Mouse (Mus musculus): Measurements from ENCODE around the gene H2afx.
"Not testable (repeated sequence)": the region's sequence is repeated elsewhere in the genome, so short reads cannot be mapped to it uniquely, and the experiment has no call there.

Gene H2afx

GRCm38 (mm10) chr9:44342605-44343004, 8.1 kb downstream of the H2afx start:
- no peak for DNase-seq

GRCm38 (mm10) chr9:44343290-44343689, 8.8 kb downstream of the H2afx start:
- DNase-seq = no peak

GRCm38 (mm10) chr9:44343781-44344421, 9.4 kb downstream of the H2afx start, which contains the start of gene Hmbs:
TSS of gene Hmbs (minus strand) at chr9:44344228.
- peak; percentile 91 for DNase-seq

GRCm38 (mm10) chr9:44345570-44346433, 11.3 kb downstream of the H2afx start:
- DNase-seq = no peak

DNA sequence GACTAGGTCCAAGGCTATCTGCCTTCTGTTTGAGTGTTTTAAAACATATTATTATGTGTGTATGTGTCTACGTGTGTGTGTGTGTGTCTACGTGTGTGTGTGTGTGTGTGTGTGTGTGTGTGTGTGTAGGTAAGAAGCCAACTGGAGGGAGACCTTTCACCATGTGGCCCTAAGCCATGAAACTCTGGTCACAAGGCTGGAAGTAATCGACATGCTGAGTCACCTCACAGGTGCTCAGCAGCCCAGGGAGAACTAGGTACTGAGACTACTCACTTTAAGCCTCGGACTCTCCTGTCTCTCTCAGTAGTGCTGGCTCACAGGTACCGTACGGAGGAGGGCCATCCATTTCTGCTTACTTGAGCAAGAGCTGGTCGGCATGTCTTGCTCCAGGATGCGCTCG, 12.7 kb downstream of the H2afx start:
- DNase-seq = no peak

GRCm38 (mm10) chr9:44347621-44348020, 13.1 kb downstream of the H2afx start:
- no peak for DNase-seq

- no peak for DNase-seq
Measured at GRCm38 (mm10) chr9:44348546-44348945, 14.1 kb downstream of the H2afx start.

GRCm38 (mm10) chr9:44351396-44351795, 16.9 kb downstream of the H2afx start:
- DNase-seq = no peak

GRCm38 (mm10) chr9:44352337-44352736, 17.8 kb downstream of the H2afx start:
- no peak for DNase-seq

- no peak for DNase-seq
Measured at GRCm38 (mm10) chr9:44353142-44353541, 18.6 kb downstream of the H2afx start.

DNA sequence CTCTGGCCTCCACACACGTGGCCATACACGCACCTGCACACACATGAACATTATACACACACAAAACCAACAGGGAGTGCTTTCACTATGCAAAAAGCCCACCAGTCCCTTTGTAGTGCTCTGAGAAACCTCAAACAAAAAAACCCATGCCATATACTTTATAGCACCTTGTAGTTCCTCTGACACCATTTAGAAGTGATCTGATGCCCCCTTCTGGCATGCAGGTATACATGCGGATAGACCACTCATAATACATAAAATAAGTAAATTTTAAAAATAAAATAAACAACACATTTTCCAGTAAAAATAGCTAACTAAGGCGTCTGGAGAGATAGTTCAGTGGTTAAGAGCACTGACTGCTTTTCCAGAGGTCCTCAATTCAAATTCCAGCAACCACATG, 22.7 kb downstream of the H2afx start:
- DNase-seq = no peak

GRCm38 (mm10) chr9:44361190-44361917, 26.9 kb downstream of the H2afx start, which contains the start of gene Vps11:
TSS of gene Vps11 (minus strand) at chr9:44361670.
- peak; percentile 93 for DNase-seq

GRCm38 (mm10) chr9:44361931-44362330, 27.4 kb downstream of the H2afx start:
- DNase-seq = not testable (repeated sequence)

- no peak for DNase-seq
Measured at GRCm38 (mm10) chr9:44364480-44364879, 30.0 kb downstream of the H2afx start.

DNA sequence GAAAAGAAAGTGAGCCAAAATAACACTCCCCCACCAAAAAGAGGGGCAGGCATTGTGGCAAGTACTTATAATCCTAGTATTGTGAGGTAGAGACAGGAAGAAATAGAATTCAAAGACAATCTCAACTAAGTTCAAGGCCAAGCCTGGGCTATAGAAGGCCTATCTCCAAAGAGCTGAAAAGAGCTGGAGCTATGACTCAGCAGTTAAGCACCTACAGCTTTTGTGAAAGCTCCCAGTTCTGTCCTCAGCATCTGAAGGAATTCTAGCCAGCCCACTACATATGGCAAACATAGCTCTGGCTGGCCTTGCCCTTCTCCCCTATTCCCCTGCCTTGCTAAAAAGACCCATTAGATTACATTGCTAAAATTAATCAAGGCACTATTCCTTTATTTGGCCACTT, 38.9 kb downstream of the H2afx start:
- DNase-seq = no peak

DNA sequence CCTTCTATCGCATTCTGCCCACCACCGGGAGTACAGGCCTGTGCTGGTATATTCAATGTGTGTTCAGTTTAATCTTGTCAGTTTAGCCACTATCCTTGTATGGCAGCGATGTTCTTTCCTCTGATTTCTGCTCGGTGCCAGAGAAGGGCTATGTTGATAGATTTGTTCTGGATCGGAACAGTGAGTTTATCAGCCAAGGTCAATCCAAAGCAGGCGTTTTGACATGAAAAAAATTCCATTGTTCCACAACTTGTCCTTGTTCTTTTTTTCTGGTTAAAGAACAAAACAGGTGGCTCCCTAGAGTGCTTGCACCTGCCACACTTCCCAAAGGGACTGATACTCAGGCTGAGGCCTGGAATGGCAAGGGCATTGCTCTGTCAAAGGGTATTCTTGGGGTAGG, 41.6 kb downstream of the H2afx start:
- DNase-seq = no peak

GRCm38 (mm10) chr9:44377335-44377734, 42.8 kb downstream of the H2afx start:
- DNase-seq = not testable (repeated sequence)

DNA sequence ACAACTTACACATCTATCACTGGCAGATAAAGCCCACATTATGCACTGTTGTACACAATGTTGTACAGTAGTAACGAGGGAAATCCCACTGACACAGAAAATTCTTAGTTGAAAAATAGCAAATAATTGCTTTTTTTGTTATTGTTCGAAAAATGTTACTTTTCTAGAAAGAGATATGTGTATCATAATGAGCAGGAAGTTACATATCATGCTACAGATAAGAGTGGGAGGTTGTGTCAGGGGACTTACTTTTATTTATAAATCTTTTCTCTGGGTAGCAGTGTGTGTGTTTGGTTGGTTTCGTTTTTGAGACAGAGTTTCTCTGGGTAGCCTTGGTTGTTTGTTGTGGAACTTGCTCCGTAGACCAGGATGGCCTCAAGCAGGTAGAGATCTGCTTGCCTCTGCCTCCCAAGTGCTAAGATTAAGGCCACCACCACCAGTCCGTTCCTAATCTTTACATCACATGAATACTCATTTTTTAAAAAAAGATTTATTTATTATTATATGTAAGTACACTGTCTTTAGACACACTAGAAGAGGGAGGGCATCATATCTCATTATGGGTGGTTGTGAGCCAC, 43.7 kb downstream of the H2afx start:
- DNase-seq = no peak

DNA sequence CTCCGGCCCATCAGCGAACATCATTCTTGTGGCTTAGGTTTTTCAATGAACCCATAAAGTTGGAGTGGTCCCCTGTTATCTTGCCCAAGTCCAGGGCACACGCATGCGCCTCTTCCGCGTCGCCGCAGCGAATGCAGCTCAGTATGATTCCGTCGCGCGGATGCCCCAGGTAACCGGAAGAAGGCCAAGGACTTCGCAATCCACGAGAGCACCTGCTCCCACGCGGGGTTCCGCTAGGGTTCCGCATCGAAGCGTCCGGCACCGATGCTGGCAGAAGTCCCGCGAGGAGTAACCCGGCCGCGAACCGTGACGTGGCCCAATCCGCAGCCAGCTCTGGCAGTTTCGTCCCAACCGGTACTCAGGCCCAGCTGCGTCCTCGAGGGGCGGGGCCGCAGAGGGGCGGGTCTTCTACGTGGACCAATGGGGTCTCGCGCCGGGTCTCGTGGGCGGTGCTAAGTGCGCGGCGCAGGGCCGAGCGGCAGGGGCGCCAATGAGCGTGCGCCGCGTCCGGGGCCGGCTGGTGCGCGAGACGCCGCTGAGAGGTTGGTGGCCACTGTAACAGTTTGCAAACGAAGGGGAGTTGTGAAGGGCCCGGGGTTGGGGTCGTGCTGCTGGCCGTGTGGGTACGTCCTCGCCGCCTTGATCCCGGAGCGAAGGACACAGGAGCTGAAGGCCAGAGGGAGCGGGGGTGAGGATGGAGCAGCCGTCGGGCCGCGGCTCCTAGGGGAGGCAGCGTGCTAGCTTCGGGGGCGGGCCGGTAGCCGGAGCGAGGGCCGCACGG, 44.8 kb downstream of the H2afx start, which contains the start of gene Hyou1:
Gene Hyou1 (plus strand): TSS at position 437 of the 781 bp plus-strand sequence.
- peak; percentile 99 for DNase-seq

- peak; percentile 39 for DNase-seq
Measured at GRCm38 (mm10) chr9:44379862-44380261, 45.4 kb downstream of the H2afx start.

- DNase-seq = no peak
Measured at GRCm38 (mm10) chr9:44384596-44384995, 50.1 kb downstream of the H2afx start.

Measured in kidney, adult 11 months (tissue).